Mouse (Mus musculus): Measurements from ENCODE around the gene Camsap1.

DNA sequence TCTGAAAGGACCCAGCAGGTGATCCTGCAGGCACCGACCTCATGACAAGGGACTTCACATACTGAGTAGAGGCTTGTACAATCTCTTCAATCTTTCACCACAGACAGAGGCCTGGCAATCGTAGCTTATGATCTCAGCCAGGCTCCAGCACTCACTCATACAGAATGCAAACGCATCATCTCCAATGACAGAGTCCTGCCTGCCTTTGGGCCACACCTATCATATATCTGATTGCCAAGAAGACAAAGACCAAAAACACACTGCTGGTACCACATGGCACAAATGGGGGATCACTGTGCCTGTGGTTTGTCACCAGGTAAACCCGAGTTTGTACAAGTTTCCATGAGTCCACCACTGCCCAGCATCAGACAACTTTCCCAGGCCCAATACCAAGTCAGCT, 34.2 kb upstream of the Camsap1 start:
- TF ChIP-seq CTCF (IDR thresholded peaks at IDR 0.05; ENCODE audit: extremely low read depth, insufficient read length, insufficient replicate concordance, low read depth, low read length) (no peak), POLR2A (IDR thresholded peaks at IDR 0.05; ENCODE audit: low read depth, low read length) (no peak)

Measured in small intestine, adult 2 months (tissue).